Mouse (Mus musculus) fat pad, adult 2 months (tissue): ENCODE data around the gene Szt2.

Experiments
- DNase-seq: peaks from one replicate; pipeline ENCODE4 v3.0.0-alpha.2; 2011; ENCODE audit warnings: low read depth, low spot score; ENCODE audit errors: extremely low read depth

The Szt2 gene

DNA sequence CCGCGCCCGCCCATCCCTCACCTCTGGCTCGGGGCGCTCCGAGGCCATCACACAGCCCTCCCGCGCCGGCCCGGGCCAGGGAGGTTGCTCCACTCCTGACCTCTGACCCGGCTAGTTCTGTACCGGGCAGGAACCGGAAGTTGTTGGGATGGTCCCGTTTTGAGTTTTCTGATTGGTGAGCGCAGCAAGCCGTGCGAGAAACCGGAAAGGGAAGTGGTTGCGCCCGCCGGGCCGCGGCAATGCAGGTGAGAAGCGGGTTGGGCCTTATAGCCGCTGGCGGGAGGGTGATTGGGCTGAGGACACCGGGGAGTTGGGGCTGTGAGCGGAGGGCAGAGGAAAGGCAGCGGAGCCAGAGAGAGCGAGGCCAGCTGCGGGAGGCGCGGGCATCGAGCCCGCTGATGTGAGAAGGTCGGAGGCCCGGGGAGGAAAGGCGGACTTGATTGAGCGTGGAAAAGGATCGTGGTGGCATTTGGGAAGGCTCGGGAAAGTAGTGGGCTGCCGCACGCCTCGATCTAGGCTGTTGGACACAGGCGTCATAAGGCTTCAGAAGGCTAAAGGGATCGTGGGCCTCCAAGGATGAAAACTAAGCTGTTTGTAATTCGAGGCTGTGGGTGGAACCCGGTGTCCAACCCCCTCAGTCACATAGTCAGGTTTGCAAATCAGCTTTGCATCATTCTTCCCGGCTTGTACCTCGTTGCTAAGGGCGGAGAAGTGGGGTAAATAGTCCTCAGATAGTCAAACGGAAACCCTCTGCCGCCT lies at the start of gene Szt2, which contains the start of gene Med8:
Gene Szt2, minus strand, starts transcription at position 132 of the 759 bp plus-strand sequence.
Gene Med8, plus strand, starts transcription at position 196 of the 759 bp plus-strand sequence.
- no peak for DNase-seq

DNA sequence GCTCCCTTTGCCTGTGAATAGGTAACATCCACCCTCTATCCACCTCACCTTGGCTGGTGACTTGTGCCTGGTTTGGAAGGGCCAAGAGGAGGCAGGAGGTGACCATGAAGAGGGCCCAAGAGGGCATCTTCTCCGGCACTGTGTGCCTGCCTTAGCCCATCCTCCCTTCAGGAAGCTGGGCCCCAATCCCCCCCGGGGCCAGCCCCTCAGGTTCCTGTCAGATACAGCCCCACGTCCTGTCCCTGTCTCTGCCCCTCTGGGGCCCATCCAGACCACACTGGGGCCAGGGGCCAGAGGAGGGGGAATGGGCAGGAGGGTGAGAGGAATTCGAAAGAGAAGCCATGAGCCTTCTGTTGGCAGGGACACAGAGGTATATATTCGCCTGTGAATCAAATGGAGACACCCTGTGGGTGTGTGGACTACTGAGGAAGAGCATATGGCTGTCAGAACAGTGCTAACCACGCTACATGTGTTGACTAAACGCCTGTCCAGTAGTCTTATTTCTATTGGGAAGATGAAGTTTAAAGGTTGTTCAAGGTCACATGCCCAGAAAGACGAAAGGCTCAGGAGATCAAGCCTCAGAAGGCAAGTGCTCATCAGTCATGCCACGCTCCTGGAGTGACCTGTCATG lies 48.4 kb upstream of the Szt2 start, which contains the start of gene Mpl:
Gene Mpl, minus strand, starts transcription at position 169 of the 631 bp plus-strand sequence.
- DNase-seq: no peak

DNA sequence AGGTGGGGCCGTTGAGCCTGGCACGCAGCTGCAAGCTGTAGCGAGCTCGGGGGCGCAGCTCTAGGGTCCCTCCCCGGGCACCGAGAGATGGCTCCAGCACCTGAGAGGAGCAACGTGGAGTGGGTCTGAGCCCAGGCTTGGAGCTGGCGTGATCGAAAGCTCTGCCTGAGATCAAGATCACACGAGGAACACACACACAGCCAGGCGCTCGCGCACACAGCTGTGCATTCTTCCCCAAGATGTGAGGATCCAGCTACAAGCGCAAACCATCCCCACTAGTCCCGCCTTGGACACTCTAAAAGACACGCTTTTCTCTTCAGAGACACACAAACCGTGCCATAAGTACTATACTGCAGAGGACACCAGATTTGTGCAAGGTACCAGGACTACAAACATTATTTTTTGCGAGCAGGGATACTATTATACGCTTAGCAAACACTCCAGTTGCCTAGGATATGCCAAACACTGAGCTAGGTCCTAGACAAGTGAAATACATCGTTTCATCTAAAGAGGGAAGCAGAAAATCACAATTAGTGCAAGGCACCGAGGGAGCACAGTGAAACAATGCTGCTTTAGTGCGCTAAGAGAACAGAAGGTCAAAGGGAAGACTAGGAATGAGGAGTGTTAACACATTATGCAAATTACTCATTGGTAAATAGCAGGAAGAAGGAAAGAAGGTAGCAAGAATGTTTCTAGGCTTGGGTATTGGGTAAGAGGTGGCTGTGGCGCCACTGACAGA lies 37.5 kb upstream of the Szt2 start:
- DNase-seq: no peak

DNA sequence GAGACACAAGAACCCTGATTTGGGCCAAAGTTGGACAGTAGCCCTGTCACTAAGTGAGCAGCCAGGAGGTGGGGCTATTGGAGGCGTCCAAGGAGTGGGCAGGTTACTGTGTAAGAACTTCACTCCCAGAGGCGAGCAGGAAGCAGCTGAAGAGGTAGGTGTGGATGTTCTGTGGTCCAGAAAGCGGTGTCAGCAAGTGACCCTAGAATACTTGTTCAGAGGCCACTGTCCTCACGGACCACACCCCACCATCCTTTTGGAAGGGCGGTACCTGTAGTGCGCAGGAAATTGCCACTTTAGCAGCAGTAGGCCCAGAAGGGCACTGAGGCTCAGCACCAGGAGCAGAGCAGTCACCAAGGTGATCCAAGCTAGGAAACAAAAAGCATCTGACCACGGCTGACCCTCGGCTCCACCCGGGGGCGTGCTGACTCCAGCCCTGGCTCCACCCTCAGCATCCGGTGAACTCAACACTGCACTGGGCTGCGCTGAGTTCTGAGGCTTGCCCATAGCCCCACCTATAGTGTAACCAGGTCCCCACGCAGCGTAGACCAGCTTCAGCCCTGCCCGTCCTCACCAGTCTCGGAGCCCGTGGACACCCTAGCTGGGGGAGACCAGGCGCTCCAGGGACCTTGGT lies 36.8 kb upstream of the Szt2 start:
- DNase-seq: no peak

DNA sequence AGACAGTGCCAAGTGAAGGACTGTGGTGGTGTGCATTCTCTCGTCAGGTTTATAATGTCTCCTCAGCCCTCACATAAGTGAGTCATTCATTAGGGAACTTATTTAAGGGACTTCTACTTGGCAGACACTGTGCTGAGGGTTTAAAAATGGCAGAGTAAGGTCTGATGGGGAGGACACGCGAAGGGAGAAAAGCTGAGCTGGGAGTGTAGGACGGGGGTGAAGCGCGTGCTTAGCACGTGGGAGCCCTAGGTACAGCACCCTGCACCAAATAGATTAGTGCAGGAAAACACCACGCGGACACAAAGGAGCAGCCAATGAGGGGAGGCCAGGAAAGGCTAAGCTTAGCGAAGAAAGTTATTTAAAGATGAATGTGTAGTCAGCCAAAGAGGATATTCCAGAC lies 36.0 kb upstream of the Szt2 start:
- DNase-seq: no peak

DNA sequence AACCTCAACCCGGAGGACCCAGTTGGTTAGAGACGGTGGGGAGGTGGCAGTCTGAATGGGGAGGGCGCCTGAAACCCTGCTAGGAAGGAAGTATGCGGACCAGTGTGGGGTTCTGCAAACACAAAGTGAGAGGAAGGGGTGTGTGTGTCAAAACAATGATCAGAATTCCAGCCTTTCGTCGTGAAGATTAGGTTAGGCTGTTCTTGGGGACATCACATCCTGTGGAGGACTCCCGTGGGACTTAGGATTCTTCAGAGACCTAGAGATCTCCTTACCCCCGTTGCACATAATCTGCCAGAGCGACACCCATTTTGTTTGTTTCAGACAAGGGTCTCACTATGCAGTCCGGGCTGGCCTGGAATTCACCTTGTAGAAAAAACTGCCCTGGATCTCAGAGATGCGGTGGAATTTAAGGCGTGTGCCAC lies 28.8 kb upstream of the Szt2 start:
- no peak for DNase-seq

DNA sequence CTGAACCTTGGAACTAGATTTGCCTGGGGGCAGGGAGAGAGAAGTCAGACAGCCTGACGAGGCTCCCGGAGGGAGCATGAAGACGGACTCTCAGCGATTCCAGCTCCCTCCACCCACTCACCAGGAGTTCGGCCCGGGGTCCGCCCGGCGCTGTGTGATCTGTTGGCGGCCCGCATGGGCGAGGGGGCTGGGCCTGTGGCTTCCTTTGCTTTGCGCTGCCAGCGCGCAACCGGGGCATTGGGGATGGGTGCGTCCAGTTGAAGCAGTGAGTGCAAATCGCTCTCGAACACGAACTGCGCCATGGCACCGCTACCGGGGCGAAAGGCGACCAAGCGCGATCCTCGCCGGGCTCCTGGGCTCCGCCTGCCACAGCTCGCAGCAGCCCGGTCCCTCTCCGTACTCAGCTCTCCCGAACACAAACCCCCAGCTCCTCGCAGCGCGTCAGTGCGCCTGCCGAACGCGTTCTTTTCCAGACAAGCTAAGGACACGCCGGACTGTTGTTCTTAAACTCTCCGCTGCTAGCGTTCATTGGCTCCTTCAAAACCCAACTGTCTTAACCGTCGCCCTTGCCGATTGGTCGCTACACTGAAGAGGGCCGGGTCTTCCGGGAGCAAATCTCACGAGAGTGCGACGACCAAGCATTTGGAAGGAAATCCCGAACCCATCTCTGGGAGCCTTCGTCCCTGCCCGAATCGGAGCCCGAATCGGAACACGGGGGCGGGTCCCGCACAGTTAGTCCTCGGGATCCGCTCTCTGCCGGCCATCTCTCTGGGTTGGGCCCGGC lies 27.9 kb upstream of the Szt2 start, which contains the start of gene Cdc20:
Gene Cdc20, minus strand, starts transcription at position 533 of the 784 bp plus-strand sequence.
- no peak for DNase-seq

DNA sequence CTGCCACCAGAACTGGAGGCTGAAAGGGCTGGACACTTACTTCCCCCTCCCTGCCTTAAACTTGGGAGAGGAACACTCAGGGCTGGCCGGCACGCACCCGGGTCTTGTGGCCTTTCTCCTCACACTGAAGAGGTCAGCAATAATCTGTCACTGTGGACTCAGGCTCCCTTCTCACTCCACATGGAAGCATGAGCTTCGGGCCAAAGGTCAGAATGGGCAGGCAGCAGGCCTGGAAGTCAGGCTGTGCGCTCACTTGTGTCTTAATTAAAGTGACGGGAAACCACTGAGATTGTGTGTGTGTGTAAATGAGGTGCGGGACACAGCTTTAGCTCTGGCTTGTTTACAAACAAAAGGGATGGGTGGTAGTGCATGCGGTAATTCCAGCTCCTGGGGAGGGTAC lies 23.3 kb upstream of the Szt2 start:
- no peak for DNase-seq

DNA sequence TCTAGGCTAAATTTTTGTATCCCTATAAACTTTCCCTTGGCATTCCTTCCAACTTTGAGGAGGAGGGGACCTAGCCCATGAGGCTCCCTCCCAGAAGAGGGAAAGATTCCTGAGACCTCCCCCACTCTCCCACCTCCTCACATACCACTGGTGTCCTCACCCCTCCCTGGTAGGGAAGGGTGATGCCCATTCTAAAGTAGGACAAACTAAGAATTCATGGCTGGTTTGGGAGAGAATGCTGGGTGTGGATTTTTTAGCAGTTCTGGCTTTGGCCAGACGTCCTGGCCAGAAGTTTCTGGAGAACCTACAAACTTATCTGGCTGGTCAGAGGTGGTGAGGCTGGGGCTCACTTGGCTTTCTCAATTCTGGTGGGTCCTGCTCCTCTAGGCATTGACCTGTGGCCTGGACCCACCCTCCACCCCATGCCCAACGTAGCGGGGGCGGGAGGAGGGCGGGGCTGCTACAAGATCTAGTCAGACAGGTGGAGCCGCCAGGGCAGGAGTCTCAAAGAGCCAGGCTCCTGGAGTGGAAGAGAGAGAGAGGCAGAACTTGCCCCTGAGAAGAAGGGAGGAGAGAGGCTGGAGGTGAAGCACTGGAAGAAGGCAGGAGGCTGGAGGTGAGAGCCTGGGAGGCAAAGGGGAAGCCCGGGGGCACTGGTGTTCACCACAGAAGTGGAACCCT lies 20.3 kb upstream of the Szt2 start:
- no peak for DNase-seq

DNA sequence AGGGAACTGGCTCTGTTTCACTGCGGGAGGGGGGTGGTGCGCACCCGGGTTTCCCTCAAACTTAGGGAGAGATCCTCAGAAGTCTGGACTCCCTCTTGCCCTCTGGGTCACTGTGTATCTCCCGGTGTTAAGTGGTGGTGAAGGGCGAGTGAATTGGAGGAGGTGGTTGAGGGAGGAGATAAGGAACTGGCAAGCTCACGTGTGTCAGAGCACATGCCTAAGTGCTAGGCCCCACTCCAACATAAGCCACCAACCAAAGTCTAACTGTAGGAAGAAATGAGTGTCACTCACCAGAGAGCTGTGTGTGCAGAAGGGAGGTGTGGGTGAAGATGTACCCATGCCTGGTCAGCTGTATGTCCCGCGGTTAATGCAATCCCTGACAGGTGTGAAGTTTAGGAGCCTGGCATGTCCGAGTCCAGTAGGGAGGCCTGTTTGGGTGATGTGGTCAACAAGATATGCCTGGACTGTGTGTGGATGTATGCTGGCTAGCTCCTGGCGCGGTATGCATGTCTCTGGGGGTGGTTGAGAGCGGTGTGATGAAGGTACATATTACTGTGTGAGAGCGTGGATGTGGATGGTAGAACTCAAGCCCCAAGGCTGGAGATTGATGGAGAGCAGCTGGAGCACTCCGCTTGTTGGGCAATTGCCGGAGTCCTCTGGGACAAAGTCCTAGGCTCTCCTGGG lies 19.6 kb upstream of the Szt2 start:
- no peak for DNase-seq

DNA sequence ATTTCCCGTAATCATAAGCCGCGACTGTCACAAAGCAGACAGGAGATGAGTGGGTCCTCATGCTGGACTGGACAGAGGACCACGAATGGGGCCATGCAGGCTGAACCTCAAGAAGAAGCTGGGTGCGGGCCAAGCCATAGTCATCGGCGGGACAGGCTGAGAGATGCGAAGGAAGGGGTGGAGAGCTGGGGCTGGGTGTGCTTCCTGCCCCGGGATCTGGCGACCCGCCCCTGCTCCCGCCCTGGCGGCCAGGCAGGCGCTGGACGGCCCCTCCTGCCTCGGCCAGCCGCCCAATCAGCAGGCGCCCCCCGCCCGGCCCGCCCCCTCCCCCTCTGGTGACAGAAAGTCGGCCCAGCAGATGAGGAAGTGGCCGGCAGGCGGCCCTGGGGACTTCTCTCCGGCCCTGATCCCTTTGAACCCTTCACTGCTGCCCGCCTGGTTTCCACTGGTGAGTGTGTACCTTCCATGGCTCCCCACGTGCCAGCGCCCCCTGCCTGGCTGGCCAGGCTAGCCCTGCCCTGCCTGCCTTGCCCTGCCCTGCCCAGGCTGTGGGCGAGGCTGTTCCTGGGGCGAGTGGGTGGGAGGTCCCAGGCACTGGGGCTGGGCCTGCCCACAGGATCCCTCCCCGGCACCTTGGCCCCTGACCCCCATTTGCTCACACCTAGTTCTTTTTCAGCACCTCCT lies 18.8 kb upstream of the Szt2 start, which contains the start of gene Elovl1:
Gene Elovl1, plus strand, starts transcription at position 326 of the 684 bp plus-strand sequence.
- DNase-seq: no peak

DNA sequence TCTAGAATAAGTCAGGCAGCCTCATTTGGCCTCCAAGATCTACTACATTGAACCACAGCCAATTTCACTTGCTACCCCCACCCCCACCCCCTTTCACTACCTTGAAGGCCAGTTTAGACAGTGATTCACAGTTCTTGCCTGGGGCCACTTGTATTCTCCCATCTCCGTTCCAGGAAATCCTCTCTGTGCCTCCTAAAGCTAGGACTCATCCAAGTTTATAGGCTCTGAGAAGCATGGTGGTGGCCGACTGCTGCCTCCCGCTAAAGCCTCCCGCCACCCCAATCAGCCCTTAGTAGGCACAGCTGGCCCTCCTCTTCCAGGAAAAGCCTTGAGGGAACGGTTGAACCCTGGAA lies 18.3 kb upstream of the Szt2 start:
- no peak for DNase-seq

DNA sequence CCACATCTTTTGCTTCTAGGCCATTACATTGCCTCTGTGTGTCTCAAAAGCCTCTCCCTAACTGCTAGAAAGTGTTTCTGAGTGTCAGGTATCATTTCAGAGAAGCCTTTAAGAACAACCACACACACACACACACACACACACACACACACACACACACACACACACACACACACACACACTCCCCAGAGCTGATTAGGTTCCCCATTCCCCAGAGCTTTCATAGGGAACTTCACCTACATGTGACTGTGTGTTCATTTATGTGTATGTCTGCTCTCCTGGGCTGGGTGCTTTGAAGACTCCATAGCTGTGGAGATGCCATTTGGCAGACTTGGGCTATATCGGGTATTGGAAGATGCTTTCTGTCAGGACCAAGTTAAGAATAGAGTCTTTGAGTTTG lies 16.3 kb upstream of the Szt2 start:
- DNase-seq: no peak

DNA sequence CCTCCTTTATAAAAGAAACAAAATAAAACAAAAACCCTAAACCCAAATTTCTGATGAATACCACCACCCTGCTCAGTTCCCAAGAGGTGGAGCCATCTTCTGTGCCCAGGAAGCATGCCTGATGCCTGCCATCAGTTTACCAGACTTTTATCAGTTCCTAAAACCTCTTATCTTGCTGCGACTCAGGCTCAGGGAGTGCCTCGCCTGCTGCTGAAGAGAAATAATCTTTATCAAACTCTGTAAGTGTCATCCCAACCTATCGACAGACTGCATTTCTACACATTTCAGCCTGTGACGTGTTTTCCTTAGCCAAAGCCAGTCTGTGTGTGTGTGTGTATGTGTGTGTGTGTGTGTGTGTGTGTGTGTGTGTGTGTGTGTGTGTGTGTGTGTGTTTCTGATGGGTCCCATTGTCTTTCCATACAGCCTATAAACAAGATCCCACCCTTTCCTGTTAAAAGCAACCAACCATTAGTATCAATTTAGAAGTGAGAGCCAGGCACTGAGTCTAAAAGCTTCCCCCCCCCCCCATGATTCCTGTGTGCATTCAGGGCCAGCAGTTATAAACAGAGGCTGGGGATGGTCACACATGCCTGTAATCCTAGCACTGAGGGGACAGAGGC lies 15.6 kb upstream of the Szt2 start:
- DNase-seq: no peak

DNA sequence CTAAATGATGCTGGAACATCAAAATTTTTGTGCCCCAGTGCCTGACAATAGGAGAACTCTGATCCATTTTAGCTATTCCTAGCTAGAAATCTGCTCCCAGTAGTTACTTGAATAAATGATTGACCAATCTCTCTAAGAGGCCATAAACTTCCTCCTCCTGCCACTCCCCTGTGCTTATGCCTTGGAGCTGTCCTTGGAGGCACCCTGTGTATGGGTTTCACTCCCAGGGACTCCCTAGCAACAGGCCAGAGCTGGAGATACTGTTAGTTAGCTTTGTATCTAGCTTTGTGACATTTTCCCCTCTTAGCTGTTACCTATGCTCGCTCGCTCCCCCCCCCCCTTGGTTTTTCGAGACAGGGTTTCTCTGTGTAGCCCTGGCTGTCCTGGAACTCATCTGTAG lies 12.3 kb upstream of the Szt2 start:
- no peak for DNase-seq

DNA sequence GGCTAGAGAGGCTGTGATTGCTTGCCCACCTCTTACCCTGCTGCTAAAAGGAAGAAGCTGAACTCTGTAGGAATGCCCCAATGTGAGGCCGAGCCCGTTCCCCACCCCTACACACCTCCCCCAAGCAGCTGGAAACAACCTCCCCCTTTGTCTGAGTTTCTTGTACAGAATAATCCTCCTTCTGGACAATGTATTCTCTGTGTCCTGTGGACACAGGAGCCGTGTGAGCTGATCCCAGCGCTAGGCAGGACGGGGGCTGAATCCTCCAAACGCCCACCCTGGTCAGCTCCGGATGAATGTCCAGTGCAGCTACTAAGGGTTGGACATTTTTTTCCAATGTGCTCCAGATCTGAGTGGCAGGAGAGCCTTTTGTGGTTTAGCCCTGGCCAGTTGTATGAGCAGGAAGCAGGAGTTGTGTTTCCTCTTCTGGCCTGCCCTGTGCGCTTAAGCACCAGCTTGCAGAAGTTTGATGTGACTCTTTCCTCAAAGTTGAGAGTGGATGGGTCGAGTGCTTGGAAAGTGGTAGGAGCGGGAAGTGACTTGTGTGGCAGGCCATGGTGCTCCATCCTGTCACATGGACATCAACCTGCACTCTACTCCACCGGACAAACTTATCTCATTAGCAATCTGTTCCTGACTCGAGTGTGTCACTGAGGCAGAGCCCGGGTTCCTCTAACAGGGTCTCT lies 8.2 kb upstream of the Szt2 start:
- no peak for DNase-seq

DNA sequence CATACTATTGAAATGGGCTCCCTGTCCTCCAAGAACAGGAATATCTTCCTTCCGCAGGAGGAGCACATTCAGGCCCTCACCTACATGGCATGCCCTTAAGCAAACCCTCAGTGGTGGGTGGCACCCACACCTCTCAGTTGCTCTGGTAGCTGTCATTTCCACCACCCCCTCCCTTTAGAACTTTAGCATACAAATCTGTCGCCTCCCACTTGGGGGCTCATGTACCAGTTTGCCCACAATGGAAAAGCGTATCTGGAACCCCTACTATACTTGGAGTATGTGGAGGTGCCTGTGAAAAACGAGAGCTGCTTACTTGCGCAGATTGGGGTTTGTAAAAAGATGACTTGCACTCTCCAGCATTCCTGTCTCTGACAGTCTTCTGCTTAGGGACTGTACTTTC lies 7.3 kb upstream of the Szt2 start:
- DNase-seq: no peak

DNA sequence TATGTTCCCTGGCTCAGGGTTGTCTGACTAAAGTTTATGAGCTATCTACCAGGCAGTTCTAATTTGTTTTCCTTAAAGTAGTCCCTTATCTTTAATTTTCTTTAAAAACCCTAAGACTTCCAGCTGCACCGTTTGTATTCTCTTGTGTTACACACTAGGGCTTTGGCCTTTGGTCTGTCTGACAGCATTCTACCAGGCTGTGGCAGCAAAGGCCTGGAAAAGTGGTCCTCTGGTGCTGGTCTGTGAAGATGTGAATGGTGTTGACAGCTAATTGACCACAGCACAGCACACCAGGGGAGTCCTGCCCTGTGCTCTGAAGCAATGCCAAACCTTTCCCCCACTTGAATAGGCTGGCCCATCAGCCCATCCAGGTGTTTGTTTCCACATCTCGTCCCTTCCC lies 6.7 kb upstream of the Szt2 start:
- DNase-seq: no peak
